Mouse (Mus musculus): ENCODE measurements at regions not wholly inside any gene's neighbourhood (a gene's known extent, or its start where the extent isn't known, plus 50 kb on each side); places are given as distances from the start of the nearest gene placed in this dataset.

- H3K4me1 ChIP-seq: no peaks in the 10 kb centered on the region
- H3K27me3 ChIP-seq (replicated peaks): no peaks in the 10 kb centered on the region
- H3K36me3 ChIP-seq: no peaks in the 10 kb centered on the region
- no peak overlapping the region for H3K27ac ChIP-seq (replicated peaks)
- no peak for ATAC-seq (ENCODE audit: extremely low read depth, insufficient number of reproducible peaks, low FRiP score, low TSS enrichment)
- H3K4me3 ChIP-seq: no peak overlapping the region
- H3K9ac ChIP-seq: no peak overlapping the region
- H3K9me3 ChIP-seq: peaks cover 14% of the 10 kb centered on the region
- H3K4me2 ChIP-seq: no peak overlapping the region
These were observed 124.1 kb upstream of the Igfbp3 start for GRCm38 (mm10) chr11:7337826-7338225.

DNA sequence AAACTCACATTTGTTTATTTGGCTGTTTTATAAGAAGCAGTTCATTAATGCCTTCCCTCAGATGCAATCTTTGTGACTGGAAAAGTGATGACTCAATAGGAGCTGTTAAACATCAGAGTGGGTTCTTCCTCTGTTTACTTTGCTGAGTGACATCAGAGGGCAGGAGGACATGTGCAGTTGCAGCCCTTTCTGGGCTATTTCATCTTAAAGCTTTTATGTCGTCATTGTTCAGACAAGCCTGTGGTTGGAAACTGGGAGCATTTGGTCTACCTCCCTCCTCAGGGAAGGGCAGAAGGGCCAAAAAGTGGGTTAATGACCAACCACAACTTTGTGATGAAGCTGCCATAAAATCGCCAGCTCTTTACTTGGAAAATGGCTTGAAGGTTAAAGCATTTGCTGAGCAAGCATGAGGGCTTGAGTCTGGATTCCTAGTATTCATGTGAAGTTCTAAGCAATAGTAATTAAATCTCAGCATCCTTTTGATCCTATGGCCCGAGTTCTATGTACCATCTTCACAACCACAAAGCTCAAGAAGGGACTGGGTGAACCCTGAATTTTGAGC is 103.8 kb upstream of the Igfbp3 start:
- H3K4me3 ChIP-seq: no peak overlapping the region
- no peak for ATAC-seq (ENCODE audit: extremely low read depth, insufficient number of reproducible peaks, low FRiP score, low TSS enrichment)
- WGBS: 40% methylated on average over 3 of the region's 3 CpGs
- H3K4me2 ChIP-seq: no peak overlapping the region
- H3K36me3 ChIP-seq: no peaks in the 10 kb centered on the region
- H3K4me1 ChIP-seq: no peaks in the 10 kb centered on the region
- H3K27me3 ChIP-seq (replicated peaks): no peaks in the 10 kb centered on the region
- H3K9ac ChIP-seq: no peak overlapping the region
- no peaks in the 10 kb centered on the region for H3K9me3 ChIP-seq
- no peak overlapping the region for H3K27ac ChIP-seq (replicated peaks)

- H3K36me3 ChIP-seq: no peaks in the 10 kb centered on the region
- no peak overlapping the region for H3K4me2 ChIP-seq
- H3K27me3 ChIP-seq (replicated peaks): no peaks in the 10 kb centered on the region
- H3K4me3 ChIP-seq: no peak overlapping the region
- no peak overlapping the region for H3K9ac ChIP-seq
- H3K9me3 ChIP-seq: 0 out of 2 replicates have a peak, but pooled peaks cover 3% of the 10 kb centered on the region
- no peak overlapping the region for H3K27ac ChIP-seq (replicated peaks)
- ATAC-seq (ENCODE audit: extremely low read depth, insufficient number of reproducible peaks, low FRiP score, low TSS enrichment): no peak
- no peaks in the 10 kb centered on the region for H3K4me1 ChIP-seq
These were observed 82.5 kb upstream of the Igfbp3 start for GRCm38 (mm10) chr11:7296252-7296651.

DNA sequence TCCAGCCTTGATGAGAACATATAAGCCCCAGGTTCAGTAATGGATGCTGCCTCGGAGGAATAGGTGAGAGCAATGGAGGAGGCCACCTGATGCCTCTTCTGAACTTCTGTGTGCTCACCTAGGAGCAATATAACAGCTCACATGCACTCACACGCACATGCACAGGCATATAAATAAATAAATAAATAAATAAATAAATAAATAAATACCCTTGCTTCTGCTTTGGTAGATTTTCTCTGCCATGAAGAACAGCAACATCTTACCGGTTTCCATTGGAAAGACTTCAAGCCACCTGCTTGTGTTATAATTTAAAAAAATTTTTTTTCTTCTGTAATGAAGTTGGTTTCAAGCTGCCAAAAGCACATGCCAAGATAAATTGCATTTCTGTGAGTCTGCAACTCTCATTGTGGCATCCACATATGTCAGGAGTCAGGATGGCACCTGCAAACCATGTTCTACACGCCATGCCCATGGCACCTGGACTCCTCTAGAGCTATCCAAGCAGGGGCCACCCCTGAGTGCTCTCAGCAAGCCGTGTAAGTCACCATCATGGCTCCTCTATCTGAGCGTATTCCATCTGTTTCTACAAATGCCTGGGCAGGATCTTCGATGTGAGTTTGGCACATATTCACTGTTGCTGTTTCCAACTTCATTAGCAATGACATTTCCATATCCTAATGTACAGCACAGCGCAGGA is 75.7 kb upstream of the Igfbp3 start:
- no peak overlapping the region for H3K4me2 ChIP-seq
- no peaks in the 10 kb centered on the region for H3K36me3 ChIP-seq
- H3K27ac ChIP-seq (replicated peaks): no peak overlapping the region
- no peak overlapping the region for H3K9ac ChIP-seq
- no peak overlapping the region for H3K4me3 ChIP-seq
- no peaks in the 10 kb centered on the region for H3K4me1 ChIP-seq
- 0 out of 2 replicates have a peak, but pooled peaks cover 3% of the 10 kb centered on the region for H3K9me3 ChIP-seq
- no peaks in the 10 kb centered on the region for H3K27me3 ChIP-seq (replicated peaks)
- 80% methylated on average over 8 of the region's 8 CpGs for WGBS
- ATAC-seq (ENCODE audit: extremely low read depth, insufficient number of reproducible peaks, low FRiP score, low TSS enrichment): no peak

DNA sequence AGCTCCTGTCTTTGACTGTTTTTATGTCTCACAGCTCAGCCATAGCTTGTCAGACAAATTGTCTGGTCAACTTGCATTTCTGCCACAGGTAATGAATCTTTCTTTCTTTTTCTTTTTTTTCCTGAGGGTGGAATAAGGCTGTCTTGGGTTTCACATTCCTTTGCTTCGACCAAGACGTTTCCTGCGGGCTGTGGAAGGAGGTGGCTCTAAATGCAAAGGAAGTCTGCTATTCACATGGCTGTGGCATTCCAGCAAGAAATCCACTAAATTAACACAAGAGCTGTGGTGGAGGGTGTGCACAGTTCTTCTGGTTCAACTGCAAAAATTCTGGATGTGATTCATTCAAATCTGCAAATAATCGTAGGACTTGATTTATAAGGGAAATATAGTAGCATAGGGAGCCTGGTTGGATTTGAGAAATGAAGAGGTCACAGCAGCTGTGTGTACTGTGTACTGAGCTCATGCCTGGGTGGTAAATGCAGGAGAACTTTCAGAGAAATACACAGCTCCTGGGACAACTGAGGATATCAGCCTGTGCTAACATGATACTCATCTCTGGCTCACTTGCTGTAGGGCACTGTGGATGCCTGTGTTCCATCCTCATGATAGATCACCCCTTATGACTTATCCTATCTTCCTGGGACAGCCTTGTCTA is 71.2 kb upstream of the Igfbp3 start:
- ATAC-seq (ENCODE audit: extremely low read depth, insufficient number of reproducible peaks, low FRiP score, low TSS enrichment): no peak
- 41% methylated on average over 4 of the region's 4 CpGs for WGBS
- no peaks in the 10 kb centered on the region for H3K9me3 ChIP-seq

DNA sequence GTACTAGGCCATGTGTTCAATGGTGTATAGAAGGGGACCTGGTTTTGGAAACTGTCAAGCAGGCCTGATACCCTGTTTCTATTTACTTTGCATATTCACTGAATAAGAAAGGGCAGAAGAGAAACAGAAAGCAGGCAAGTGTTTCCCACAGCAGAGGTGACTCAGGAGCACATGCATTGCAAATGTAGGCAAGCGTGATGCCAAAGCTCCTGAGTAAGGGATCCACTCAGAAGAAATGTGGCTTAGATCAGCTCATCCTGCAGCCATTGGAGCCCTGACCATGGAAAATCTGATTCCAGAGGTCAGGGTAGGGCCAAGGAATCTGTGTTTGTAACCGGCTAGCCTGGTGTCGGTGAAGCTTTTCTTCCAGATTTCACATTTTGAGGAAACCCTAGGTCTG is 69.3 kb upstream of the Igfbp3 start:
- H3K9ac ChIP-seq: no peak overlapping the region
- H3K4me1 ChIP-seq: no peaks in the 10 kb centered on the region
- H3K4me2 ChIP-seq: no peak overlapping the region
- no peak overlapping the region for H3K4me3 ChIP-seq
- H3K27ac ChIP-seq (replicated peaks): no peak overlapping the region
- no peaks in the 10 kb centered on the region for H3K27me3 ChIP-seq (replicated peaks)
- no peaks in the 10 kb centered on the region for H3K9me3 ChIP-seq
- H3K36me3 ChIP-seq: no peaks in the 10 kb centered on the region
- 90% methylated on average over 3 of the region's 3 CpGs for WGBS
- ATAC-seq (ENCODE audit: extremely low read depth, insufficient number of reproducible peaks, low FRiP score, low TSS enrichment): no peak

More for the DNA sequence above, 71.2 kb upstream of the Igfbp3 start:
- H3K9ac ChIP-seq: no peak overlapping the region
- no peak overlapping the region for H3K4me2 ChIP-seq
- no peaks in the 10 kb centered on the region for H3K27me3 ChIP-seq (replicated peaks)
- no peak overlapping the region for H3K27ac ChIP-seq (replicated peaks)
- no peaks in the 10 kb centered on the region for H3K36me3 ChIP-seq
- H3K4me1 ChIP-seq: no peaks in the 10 kb centered on the region
- no peak overlapping the region for H3K4me3 ChIP-seq

GRCm38 (mm10) chr11:7282188-7282587 is 68.5 kb upstream of the Igfbp3 start:
- Histone ChIP-seq H3K9ac (no peak overlapping the region), H3K36me3 (no peaks in the 10 kb centered on the region), H3K9me3 (no peaks in the 10 kb centered on the region), H3K27me3 (replicated peaks) (no peaks in the 10 kb centered on the region), H3K4me1 (no peaks in the 10 kb centered on the region), H3K4me2 (no peak overlapping the region), H3K27ac (replicated peaks) (no peak overlapping the region), H3K4me3 (no peak overlapping the region)
- no peak for ATAC-seq (ENCODE audit: extremely low read depth, insufficient number of reproducible peaks, low FRiP score, low TSS enrichment)
- WGBS: 81% methylated on average over 2 of the region's 2 CpGs

DNA sequence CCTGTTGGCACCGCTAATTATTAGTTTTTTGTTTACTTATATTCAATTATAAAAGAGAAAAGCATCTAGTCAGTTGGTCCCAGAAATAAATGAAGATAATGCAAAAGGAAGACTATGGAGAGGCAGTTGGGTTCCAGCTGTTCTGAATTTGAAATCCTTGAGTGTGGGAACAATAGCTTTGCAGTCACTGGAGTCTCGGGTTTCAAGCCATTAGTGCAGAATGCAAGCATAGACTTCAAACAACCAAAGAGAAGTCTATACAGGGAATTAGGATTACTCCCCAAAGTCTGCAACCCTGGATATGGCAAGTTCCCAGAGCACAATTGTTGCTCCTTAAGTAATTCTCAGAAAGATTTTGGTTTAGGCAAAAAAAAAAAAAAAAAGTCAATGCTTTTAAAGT is 67.9 kb upstream of the Igfbp3 start:
- no peak overlapping the region for H3K4me3 ChIP-seq
- no peaks in the 10 kb centered on the region for H3K4me1 ChIP-seq
- no peak overlapping the region for H3K27ac ChIP-seq (replicated peaks)
- H3K36me3 ChIP-seq: no peaks in the 10 kb centered on the region
- H3K9ac ChIP-seq: no peak overlapping the region
- H3K4me2 ChIP-seq: no peak overlapping the region
- ATAC-seq (ENCODE audit: extremely low read depth, insufficient number of reproducible peaks, low FRiP score, low TSS enrichment): no peak
- H3K9me3 ChIP-seq: no peaks in the 10 kb centered on the region
- WGBS: 51% methylated on average over 2 of the region's 2 CpGs
- H3K27me3 ChIP-seq (replicated peaks): no peaks in the 10 kb centered on the region

- WGBS: 65% methylated on average over 2 of the region's 2 CpGs
- no peak for ATAC-seq (ENCODE audit: extremely low read depth, insufficient number of reproducible peaks, low FRiP score, low TSS enrichment)
- H3K4me3 ChIP-seq: no peak overlapping the region
- H3K27me3 ChIP-seq (replicated peaks): no peaks in the 10 kb centered on the region
- no peaks in the 10 kb centered on the region for H3K4me1 ChIP-seq
- no peak overlapping the region for H3K27ac ChIP-seq (replicated peaks)
- H3K4me2 ChIP-seq: no peak overlapping the region
- no peaks in the 10 kb centered on the region for H3K9me3 ChIP-seq
- no peaks in the 10 kb centered on the region for H3K36me3 ChIP-seq
- no peak overlapping the region for H3K9ac ChIP-seq
These were observed 66.2 kb upstream of the Igfbp3 start for GRCm38 (mm10) chr11:7279891-7280290.

GRCm38 (mm10) chr11:7272543-7272942 is 58.8 kb upstream of the Igfbp3 start:
- no peak overlapping the region for H3K4me2 ChIP-seq
- WGBS: 32% methylated on average over 3 of the region's 3 CpGs
- no peak overlapping the region for H3K27ac ChIP-seq (replicated peaks)
- no peaks in the 10 kb centered on the region for H3K27me3 ChIP-seq (replicated peaks)
- H3K36me3 ChIP-seq: no peaks in the 10 kb centered on the region
- no peaks in the 10 kb centered on the region for H3K9me3 ChIP-seq
- H3K4me3 ChIP-seq: no peak overlapping the region
- peaks cover 13% of the 10 kb centered on the region for H3K4me1 ChIP-seq
- H3K9ac ChIP-seq: no peak overlapping the region
- no peak for ATAC-seq (ENCODE audit: extremely low read depth, insufficient number of reproducible peaks, low FRiP score, low TSS enrichment)

- Histone ChIP-seq H3K27ac (replicated peaks) (no peak overlapping the region), H3K4me1 (peaks cover 13% of the 10 kb centered on the region), H3K9me3 (no peaks in the 10 kb centered on the region), H3K36me3 (no peaks in the 10 kb centered on the region), H3K27me3 (replicated peaks) (no peaks in the 10 kb centered on the region), H3K9ac (no peak overlapping the region), H3K4me2 (no peak overlapping the region), H3K4me3 (no peak overlapping the region)
- 90% methylated on average over 1 of the region's 1 CpGs for WGBS
- ATAC-seq (ENCODE audit: extremely low read depth, insufficient number of reproducible peaks, low FRiP score, low TSS enrichment): no peak
These were observed 57.2 kb upstream of the Igfbp3 start for GRCm38 (mm10) chr11:7270916-7271315.

DNA sequence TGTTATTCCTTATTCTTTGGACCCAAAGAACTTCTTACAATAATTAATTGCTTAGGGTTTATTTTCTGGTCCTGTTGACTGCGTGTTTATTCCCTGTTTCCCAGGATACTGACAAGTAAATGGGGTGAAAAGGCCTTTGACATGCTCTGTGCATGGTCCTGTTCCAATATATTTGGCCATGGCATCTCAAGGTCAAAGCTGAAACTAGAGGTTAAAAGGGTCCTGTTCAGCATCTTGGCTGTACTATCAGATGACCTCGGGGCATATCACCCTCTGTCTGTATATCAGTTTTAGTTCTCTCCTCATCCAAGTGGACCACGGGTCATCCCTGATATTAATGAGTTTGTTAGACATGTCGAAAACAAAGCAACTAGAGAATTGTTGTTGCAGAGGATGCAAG is 50.2 kb upstream of the Igfbp3 start:
- Histone ChIP-seq H3K9ac (no peak overlapping the region), H3K27ac (replicated peaks) (no peak overlapping the region), H3K9me3 (no peaks in the 10 kb centered on the region), H3K36me3 (no peaks in the 10 kb centered on the region), H3K4me2 (no peak overlapping the region), H3K4me1 (no peaks in the 10 kb centered on the region), H3K27me3 (replicated peaks) (no peaks in the 10 kb centered on the region), H3K4me3 (no peak overlapping the region)
- no peak for ATAC-seq (ENCODE audit: extremely low read depth, insufficient number of reproducible peaks, low FRiP score, low TSS enrichment)
- 64% methylated on average over 4 of the region's 4 CpGs for WGBS

All from heart, embryonic 13.5 days (tissue).